Mouse (Mus musculus): ENCODE data around the gene Rassf5. TPM values are rescaled to one million over a fixed set of nuclear protein-coding genes. Genes with fewer than 3 reads are reported as not detected.

Rassf5 gene
- polyA plus RNA-seq, 1 experiment from 2014 or later = 7.5 TPM

DNA sequence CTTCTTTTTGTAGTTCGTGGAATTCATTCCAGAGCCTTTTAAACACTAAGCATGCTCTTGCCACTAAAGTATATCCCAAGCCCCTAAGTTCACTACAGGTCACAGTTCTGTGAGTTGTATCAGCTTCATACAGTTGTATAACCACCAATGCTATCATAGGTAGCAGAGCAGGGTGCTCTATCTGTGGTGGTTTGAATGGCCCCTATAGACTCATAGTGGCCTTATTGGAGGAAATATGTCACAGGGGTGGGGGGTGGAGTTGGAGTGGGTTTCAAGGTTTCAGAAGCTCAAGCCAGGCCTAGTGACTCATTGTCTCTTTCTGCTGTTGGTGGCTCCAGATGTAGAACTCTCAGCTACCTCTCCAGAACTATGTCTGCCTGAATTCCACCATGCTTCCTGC is 102.6 kb downstream of the Rassf5 start:
- no peak for ATAC-seq
- 75% methylated on average over 1 of the region's 1 CpGs for WGBS
- Histone ChIP-seq H3K4me3 (ENCODE audit: low read depth, low read length) (no peak overlapping the region), H3K4me2 (replicated peaks; ENCODE audit: low read depth, low read length) (no peak overlapping the region), H3K9me3 (ENCODE audit: low read length) (no peaks in the 10 kb centered on the region), H3K27ac (ENCODE audit: low read length) (no peak overlapping the region), H3K9ac (replicated peaks; ENCODE audit: low read depth) (no peak overlapping the region), H3K27me3 (replicated peaks; ENCODE audit: insufficient read depth, low read length) (no peaks in the 10 kb centered on the region), H3K4me1 (ENCODE audit: insufficient read depth, low read depth, low read length) (no peaks in the 10 kb centered on the region), H3K36me3 (ENCODE audit: insufficient read depth, low read length) (no peaks in the 10 kb centered on the region)
- no peak for TF ChIP-seq CTCF (IDR thresholded peaks at IDR 0.05)
- TF ChIP-seq EP300 (IDR thresholded peaks at IDR 0.05) = no peak
- no peak for DNase-seq (ENCODE audit: low spot score)

DNA sequence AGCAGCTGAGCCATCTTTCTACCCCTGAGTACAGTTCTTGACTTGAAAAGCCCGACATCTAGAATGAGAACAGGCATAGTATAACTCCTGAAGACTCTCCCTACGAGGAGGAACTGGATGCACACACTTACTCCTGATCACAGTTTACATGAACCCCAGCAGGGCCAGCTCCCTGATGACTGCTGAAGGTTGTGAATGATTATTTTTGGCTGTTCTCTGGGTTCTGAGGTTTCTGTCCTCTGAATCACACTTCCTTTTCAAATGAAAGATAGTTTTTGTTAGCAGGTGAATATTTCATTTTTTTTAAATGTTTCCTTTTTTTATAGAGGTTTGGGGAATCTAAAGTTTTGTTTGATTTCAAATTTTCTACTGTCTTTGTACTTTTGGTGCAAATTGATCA is 103.6 kb downstream of the Rassf5 start:
- no peak overlapping the region for H3K4me2 ChIP-seq (replicated peaks; ENCODE audit: low read depth, low read length)
- H3K4me3 ChIP-seq (ENCODE audit: low read depth, low read length) = no peak overlapping the region
- H3K36me3 ChIP-seq (ENCODE audit: insufficient read depth, low read length) = no peaks in the 10 kb centered on the region
- H3K4me1 ChIP-seq (ENCODE audit: insufficient read depth, low read depth, low read length) = no peaks in the 10 kb centered on the region
- DNase-seq (ENCODE audit: low spot score) = no peak
- ATAC-seq = no peak
- no peak overlapping the region for H3K27ac ChIP-seq (ENCODE audit: low read length)
- H3K9ac ChIP-seq (replicated peaks; ENCODE audit: low read depth) = no peak overlapping the region
- TF ChIP-seq EP300 (IDR thresholded peaks at IDR 0.05) (no peak), CTCF (IDR thresholded peaks at IDR 0.05) (no peak)
- H3K27me3 ChIP-seq (replicated peaks; ENCODE audit: insufficient read depth, low read length) = no peaks in the 10 kb centered on the region
- WGBS = 24% methylated on average over 2 of the region's 2 CpGs
- H3K9me3 ChIP-seq (ENCODE audit: low read length) = no peaks in the 10 kb centered on the region

- WGBS = 53% methylated on average over 11 of the region's 11 CpGs
- Histone ChIP-seq H3K4me1 (ENCODE audit: insufficient read depth, low read depth, low read length) (no peaks in the 10 kb centered on the region), H3K27ac (ENCODE audit: low read length) (peak overlapping the region; percentile 79), H3K4me3 (ENCODE audit: low read depth, low read length) (peak overlapping the region; percentile 73), H3K9me3 (ENCODE audit: low read length) (no peaks in the 10 kb centered on the region), H3K9ac (replicated peaks; ENCODE audit: low read depth) (no peak overlapping the region), H3K36me3 (ENCODE audit: insufficient read depth, low read length) (no peaks in the 10 kb centered on the region), H3K4me2 (replicated peaks; ENCODE audit: low read depth, low read length) (peak overlapping the region; percentile 96), H3K27me3 (replicated peaks; ENCODE audit: insufficient read depth, low read length) (no peaks in the 10 kb centered on the region)
- TF ChIP-seq EP300 (IDR thresholded peaks at IDR 0.05) (peak; percentile 45; the same call in 1 of the 2 replicates), CTCF (IDR thresholded peaks at IDR 0.05) (no peak)
- ATAC-seq (peak; percentile 48; the same call in 1 of the 2 replicates), DNase-seq (ENCODE audit: low spot score) (peak; percentile 75)
Observed at GRCm38 (mm10) chr1:131139102-131140095, 105.7 kb downstream of the Rassf5 start.

DNA sequence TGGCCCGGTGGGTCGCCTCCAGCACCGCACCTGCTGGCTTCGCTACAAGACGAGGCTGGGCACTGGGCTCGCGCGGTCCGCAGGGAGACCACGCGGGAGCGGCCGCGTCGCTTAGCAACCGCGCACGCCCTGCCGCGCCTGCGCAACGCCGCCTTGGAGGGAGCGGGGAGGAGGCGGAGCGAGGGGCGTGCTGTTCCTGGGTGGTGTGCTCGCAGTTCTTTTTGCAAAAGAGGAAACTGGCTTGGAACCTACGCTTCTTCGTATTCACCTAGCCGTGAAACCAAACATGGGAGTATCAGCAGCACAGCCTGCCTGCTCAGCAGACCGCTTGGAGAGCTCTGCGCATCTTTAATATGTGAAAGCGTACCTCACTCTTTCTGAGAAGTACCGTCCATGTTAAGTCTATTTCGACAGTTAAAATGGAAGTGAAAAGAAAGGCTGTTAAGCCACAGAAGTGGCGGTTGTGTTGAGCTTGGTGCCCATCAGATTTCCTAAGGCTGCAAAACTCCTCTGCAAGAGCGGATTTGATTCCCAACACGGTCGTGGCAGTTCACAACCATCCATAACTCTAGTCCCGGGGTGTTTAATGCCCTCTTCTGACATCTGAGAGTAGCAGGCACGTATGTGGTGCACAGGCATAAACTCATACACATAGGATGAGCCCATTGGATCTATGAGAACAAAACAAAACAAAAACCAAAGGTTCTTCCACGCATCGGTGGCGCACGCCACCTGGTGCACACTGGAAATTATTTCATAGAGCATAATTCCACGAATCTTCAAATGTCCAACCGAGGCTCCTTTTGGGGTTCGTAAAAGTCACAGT is 106.7 kb downstream of the Rassf5 start, which contains the start of gene Dyrk3:
TSS of gene Dyrk3 (minus strand) at position 150 of the 826 bp plus-strand sequence.
- Histone ChIP-seq H3K4me1 (ENCODE audit: insufficient read depth, low read depth, low read length) (no peaks in the 10 kb centered on the region), H3K27me3 (replicated peaks; ENCODE audit: insufficient read depth, low read length) (no peaks in the 10 kb centered on the region), H3K4me3 (ENCODE audit: low read depth, low read length) (peak within 1 kb of the TSS; percentile 73), H3K27ac (ENCODE audit: low read length) (peak within 1 kb of the TSS; percentile 79), H3K36me3 (ENCODE audit: insufficient read depth, low read length) (no peaks in the 10 kb centered on the region), H3K9ac (replicated peaks; ENCODE audit: low read depth) (peak within 1 kb of the TSS; percentile 51; the same call in 1 of the 2 replicates), H3K9me3 (ENCODE audit: low read length) (no peaks in the 10 kb centered on the region), H3K4me2 (replicated peaks; ENCODE audit: low read depth, low read length) (peak within 1 kb of the TSS; percentile 96)
- ATAC-seq = peak; percentile 98
- TF ChIP-seq CTCF (IDR thresholded peaks at IDR 0.05) (peak; percentile 64), EP300 (IDR thresholded peaks at IDR 0.05) (no peak)
- peak; percentile 96 for DNase-seq (ENCODE audit: low spot score)
- WGBS = 2% methylated on average over 48 of the region's 49 CpGs

GRCm38 (mm10) chr1:131137717-131138118 is 107.3 kb downstream of the Rassf5 start:
- ATAC-seq (peak; percentile 58), DNase-seq (ENCODE audit: low spot score) (no peak)
- no peaks in the 10 kb centered on the region for H3K36me3 ChIP-seq (ENCODE audit: insufficient read depth, low read length)
- H3K4me2 ChIP-seq (replicated peaks; ENCODE audit: low read depth, low read length) = peak overlapping the region; percentile 96
- TF ChIP-seq EP300 (IDR thresholded peaks at IDR 0.05) (no peak), CTCF (IDR thresholded peaks at IDR 0.05) (no peak)
- H3K4me1 ChIP-seq (ENCODE audit: insufficient read depth, low read depth, low read length) = no peaks in the 10 kb centered on the region
- no peaks in the 10 kb centered on the region for H3K27me3 ChIP-seq (replicated peaks; ENCODE audit: insufficient read depth, low read length)
- H3K27ac ChIP-seq (ENCODE audit: low read length) = no peak overlapping the region
- under 1% methylated on average over 15 of the region's 36 CpGs for WGBS
- H3K9ac ChIP-seq (replicated peaks; ENCODE audit: low read depth) = peak overlapping the region; percentile 32; the same call in 1 of the 2 replicates
- peak overlapping the region; percentile 73 for H3K4me3 ChIP-seq (ENCODE audit: low read depth, low read length)
- H3K9me3 ChIP-seq (ENCODE audit: low read length) = no peaks in the 10 kb centered on the region

DNA sequence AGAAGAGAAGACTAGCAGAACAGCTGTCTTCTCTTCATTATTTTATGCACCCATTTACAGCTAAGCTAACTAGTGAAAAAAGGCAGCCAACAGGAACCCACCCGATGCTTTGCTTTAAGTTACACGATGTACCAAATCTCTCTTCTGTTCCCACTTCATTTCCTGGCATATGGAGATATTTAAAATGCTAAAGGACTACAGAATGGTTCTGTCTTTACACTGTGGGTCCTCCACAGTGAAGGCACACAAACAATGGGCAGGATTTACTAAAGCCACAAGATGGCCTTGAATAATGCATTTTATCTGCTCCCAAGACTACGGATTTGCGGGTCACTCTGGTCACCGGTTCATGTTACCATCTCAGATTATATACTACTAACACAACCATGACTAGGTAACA is 107.9 kb downstream of the Rassf5 start:
- no peak overlapping the region for H3K9ac ChIP-seq (replicated peaks; ENCODE audit: low read depth)
- H3K4me1 ChIP-seq (ENCODE audit: insufficient read depth, low read depth, low read length) = no peaks in the 10 kb centered on the region
- no peak overlapping the region for H3K4me3 ChIP-seq (ENCODE audit: low read depth, low read length)
- DNase-seq (ENCODE audit: low spot score) (no peak), ATAC-seq (no peak)
- WGBS = 27% methylated on average over 5 of the region's 5 CpGs
- no peak overlapping the region for H3K4me2 ChIP-seq (replicated peaks; ENCODE audit: low read depth, low read length)
- no peaks in the 10 kb centered on the region for H3K36me3 ChIP-seq (ENCODE audit: insufficient read depth, low read length)
- no peaks in the 10 kb centered on the region for H3K27me3 ChIP-seq (replicated peaks; ENCODE audit: insufficient read depth, low read length)
- no peak overlapping the region for H3K27ac ChIP-seq (ENCODE audit: low read length)
- no peaks in the 10 kb centered on the region for H3K9me3 ChIP-seq (ENCODE audit: low read length)
- TF ChIP-seq CTCF (IDR thresholded peaks at IDR 0.05) (no peak), EP300 (IDR thresholded peaks at IDR 0.05) (no peak)

Data from lung, postnatal 0 days (tissue).